Mouse (Mus musculus): Measurements from ENCODE around the gene Eif2b4.

The Eif2b4 gene

GRCm38 (mm10) chr5:31199321-31199892 is 6.2 kb upstream of the Eif2b4 start:
- peak in 1 of 2 experiments; percentile 14 for DNase-seq

DNA sequence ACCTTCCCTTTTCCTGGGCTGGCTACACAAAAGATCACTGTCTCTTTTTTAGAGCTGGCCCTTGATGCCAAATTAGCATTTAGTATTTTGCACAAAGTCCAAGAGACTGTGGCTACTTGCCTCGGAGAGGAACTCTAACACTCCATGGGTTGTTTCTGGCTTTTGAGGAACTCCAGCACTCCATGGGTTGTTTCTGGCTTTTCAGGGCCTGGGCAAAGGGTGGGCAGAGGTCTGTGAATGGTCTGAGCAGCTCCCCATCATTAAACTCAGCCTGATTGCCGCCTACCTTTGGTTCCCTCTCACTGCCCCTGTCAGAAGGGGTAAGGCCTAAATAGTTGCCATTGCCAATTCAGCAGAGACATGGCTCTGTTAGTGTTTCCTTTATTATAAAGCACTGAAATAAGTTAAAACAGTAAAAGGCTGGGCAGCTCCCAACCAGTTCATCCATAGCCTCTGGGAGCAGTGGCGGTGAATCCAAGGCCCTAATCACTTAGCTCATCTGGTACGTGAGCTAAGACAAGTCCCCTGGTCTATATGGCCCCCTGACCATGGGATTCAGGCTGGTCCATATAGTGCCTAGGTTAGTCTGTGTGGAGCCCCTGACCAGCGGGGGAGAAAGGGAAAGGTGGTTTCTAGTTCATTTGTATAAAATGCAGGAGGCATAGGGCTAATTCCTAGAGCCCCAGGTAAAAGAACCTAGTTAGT is 5.5 kb upstream of the Eif2b4 start:
- no peak for DNase-seq

DNA sequence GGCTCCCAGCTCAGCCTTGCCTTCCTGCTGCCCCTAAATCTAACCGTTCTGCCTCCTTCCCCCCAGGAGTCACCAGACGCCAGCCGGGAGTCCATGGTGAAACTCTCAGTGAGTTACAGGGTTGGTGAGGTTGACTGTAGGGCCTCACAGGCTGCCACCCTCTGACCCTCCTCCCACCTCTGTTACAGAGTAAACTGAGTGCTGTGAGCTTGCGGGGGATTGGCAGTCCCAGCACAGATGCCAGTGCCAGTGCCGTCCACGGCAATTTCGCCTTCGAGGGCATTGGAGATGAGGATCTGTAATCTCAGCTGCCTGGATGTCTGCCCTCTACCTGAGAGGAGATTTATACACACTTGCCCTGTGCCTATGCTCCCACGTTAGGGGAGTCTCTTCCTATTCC is 4.9 kb upstream of the Eif2b4 start:
- peak in 1 of 2 experiments; percentile 7 for DNase-seq

GRCm38 (mm10) chr5:31197072-31197471 is 3.8 kb upstream of the Eif2b4 start:
- no peak for DNase-seq

- DNase-seq: no peak
Observed at GRCm38 (mm10) chr5:31196207-31196606, 3.0 kb upstream of the Eif2b4 start.

DNA sequence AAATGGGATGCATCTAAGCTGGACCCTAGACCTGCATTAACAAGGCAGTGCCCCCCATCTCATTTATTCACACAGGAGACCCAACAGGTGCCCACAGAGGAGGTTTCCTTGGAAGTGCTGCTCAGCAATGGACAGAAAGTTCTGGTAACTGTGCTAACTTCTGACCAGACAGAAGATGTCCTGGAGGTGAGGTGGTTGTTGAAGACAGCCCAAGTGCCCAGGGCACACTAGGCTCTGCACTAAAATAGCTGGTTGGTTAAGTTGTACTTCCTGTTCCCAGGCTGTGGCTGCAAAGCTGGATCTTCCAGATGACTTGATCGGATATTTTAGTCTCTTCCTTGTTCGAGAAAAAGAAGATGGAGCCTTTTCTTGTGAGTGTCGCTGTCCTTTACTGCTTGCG is 2.4 kb upstream of the Eif2b4 start:
- no peak for DNase-seq

DNA sequence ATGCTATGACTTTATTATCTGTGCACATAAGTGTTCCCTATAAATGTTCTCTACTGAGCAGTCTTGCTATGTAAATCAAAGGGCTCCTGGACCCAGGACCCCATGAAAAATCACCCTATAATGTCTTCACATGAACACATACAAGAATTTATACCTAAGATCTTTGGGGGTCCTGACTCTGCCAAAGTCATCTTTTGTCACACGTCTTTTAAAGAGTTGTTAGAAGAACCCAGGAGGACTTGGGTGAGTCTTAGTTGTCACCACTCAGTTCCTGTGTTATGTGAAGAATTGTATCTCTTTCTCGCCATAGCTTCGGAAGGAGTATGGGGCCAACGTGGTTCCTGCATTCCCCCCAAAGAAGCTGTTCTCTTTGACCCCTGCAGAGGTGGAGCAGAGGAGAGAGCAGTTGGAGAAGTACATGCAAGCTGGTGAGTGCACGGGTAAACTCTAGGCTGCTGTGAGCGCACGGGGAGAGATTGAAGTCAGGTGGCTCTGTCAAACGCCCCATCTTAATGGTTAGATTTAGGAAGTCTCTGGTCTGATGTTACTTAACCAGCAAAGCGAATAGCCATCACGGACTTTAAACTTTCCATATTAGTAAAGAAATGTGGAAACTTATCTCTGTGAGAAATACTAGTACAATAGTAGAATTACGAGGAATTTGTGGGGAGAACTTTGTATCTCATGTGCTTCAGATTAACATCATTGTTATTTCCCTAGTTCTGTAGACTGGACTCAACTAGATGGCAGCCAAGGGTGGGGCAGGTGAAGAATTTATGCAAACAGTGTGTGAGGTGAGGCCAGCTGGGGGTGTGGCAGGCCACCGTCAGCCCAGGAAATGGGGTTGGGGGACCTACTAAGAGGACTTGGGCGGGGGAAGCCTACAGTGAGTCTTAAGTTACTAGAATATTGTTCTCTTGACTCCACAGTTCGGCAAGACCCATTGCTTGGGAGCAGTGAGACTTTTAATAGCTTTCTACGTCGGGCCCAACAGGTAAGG is 1.6 kb upstream of the Eif2b4 start:
- peak in 1 of 2 experiments; percentile 11 for DNase-seq

DNA sequence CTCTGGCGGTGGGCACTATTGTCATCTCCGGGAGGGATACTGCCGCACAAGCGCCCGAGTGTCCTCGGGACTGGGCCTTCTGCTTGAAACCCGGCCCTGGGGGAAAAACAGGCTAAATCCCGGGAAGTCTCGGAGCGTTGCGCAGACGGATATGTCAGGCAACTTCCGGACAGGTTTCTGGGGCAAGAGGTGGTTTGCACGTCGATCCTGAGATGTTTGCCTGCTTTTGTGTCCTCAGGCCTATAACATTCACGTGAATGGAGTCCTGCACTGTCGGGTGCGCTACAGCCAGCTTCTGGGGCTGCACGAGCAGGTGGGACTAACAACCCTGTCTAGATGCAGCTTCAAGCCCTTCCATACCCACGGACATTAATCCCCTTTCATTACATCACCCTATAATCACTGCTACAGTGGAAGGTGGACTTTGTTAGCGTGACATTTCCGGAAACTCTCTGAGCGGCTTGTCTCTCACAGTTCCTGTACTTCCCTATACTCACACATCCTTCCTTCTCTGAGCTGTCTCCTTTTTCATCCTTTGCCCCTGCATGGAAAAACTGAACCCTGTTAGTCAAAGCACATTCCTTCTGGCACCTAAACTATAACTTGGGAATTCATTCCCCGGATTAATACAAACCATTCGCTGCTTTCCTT is 526 bp upstream of the Eif2b4 start:
- no peak for DNase-seq

GRCm38 (mm10) chr5:31192045-31192938 is 938 bp downstream of the Eif2b4 start:
- DNase-seq: no peak

DNA sequence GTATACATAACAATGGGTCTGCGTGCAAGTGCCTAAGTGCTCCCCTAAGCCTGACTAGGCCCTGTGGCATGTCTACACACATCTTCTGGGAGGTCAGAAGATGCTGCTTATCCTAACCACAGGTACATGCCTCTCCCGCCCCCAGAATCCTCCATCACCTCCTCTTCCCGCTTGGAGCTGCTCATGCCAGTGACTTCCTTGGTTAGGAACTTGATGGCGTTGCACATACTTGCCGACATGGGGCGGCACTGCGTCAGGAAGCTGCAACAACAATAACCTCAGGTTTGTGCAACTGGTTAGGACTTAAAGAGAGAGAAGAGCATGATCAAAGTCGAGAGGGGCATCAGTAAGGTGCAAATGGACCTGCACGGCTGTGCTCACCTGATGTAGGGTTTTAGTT is 3.0 kb downstream of the Eif2b4 start:
- DNase-seq: no peak

- DNase-seq: peak in 1 of 2 experiments; percentile 9
Observed at GRCm38 (mm10) chr5:31188223-31188840, 4.9 kb downstream of the Eif2b4 start.

DNA sequence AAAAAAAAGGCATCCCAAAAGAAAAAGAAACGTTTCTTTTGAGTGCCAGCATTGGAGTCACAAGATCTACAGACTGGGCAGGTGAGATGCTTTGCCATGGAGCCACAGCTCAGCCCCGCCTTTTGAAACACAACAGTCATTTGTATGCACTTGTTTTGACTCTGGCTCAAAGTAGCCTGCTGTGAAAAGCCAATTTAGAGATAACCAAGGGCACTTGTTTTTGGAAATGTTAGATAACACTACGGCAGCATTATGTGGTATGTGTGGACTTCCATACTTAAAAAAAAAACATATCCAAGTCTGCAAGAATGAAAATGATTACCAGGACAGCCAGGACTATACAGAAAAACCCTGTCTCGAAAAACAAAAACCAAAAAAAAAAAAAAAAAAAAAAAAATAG is 9.6 kb downstream of the Eif2b4 start:
- DNase-seq: no peak

DNA sequence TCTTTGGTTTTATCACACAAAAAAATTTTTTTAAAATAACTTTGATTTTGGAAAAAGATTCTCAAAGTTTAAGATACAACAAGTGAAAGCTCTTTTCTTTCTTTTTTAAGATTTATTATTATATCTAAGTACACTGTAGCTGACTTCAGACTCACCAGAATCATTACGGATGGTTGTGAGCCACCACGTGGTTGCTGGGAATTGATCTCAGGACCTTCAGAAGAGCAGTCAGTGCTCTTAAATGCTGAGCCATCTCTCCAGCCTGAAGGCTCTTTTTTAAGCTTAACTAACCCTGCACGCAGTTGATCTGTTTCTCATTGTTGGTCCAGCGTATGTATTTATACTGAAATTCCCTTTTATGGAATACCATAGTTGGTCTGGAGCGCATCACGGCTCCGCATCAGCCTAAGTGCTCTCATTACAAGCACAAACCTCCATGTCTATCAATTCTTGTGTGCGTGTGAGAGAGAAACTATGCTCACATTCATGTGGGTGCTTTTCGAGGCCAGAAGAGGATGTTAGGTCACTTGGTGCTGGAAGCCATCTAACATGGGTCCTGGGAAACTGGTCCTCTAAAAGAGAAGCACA is 12.0 kb downstream of the Eif2b4 start:
- DNase-seq: no peak

DNA sequence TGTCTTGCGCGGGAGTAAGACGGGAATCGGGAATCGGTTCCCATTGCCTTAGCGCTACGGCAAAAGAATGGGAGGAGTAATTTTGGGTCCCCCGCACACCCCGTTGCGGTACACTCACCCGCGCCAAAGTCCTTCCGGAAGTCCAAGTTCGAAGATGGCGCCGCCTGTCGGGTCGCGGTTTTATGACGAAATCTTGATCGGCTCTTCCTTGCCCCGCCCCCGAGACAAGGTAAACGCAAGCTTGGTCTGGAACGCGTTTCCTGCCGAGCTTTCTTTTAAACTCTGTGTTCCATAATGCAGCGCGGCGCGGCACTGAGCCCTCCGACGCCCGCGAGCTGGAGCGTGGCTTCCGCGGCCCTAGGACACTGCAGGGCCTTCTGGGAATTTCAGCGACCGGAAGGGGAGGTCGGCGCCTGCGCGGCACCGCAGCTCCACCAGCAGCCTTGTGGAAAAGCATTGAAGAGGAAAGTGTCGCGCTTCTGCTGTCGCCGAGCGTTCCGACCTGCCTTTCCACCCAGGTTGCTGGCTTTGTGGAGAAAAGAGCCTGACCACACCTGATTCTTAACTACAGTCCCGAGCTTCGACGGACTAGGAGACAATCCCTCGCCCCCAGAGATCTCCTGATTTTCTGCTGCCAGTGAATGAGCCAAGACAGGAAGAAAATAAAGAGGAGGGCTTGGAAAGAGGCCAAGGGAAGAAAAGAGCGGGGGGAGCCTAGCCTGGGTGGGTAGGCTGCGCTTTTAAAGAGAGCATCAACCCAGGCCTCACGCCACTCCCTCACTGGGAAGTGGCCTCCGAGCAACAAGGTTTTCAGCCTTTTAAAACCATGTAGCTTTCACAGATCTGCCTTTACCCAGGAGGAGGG is 13.2 kb downstream of the Eif2b4 start, which contains the start of the genes Gm29609 and Gtf3c2:
Gene Gm29609, minus strand, starts transcription at position 146 of the 865 bp plus-strand sequence.
Gene Gtf3c2, minus strand, starts transcription at position 379 of the 865 bp plus-strand sequence.
- DNase-seq: peak; percentile 95 to 96

DNA sequence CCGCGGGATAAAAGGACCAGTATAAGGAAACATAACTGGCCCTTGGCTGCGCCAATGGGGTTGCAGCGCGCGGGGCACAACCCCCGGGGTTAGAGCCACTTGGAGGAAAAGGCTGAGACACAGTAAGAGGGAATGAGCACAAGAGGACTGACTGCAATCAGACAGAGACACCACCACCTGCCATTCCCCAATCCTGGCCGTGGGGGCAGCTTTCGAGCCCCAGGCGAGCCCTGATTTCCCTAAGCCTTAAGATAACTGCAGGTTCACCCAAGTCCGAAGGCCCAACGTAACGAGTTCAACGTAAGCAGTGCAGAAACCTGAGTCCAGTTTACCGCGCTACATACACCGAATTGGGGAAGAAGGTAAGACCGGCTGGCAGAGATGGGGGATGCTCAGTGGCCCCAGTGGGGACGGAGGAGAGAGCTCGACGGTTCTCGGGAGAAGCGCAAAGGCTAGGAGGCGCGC is 13.9 kb downstream of the Eif2b4 start:
- no peak for DNase-seq

- DNase-seq: no peak
Observed at GRCm38 (mm10) chr5:31168630-31169029, 24.6 kb downstream of the Eif2b4 start.

- no peak for DNase-seq
Observed at GRCm38 (mm10) chr5:31164878-31165277, 28.4 kb downstream of the Eif2b4 start.

DNA sequence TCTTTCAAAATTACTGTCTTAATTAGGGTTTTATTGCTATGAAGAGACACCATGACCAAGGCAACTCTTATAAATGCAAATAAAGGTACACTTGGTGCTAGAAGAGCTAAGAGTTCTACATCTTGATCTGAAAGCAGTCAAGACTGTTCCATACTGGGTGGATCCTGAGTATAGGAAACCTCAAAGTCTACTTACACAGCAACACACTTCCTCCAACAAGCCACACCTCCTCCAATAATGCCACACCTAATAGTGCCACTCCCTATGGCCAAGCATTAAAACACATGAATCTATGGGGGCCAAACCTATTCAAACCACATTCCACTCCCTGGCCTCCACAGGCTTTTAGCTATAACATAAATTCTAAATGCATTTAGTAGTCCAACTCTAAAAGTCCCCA is 30.8 kb downstream of the Eif2b4 start:
- no peak for DNase-seq

- DNase-seq: peak; percentile 70 to 75
Observed at GRCm38 (mm10) chr5:31154152-31154553, 39.1 kb downstream of the Eif2b4 start, which contains the start of gene Mpv17. TSS of gene Mpv17 (minus strand) at chr5:31154251.
